ENCODE assay signal across 11 mouse cellular contexts in the genomic region with DNA sequence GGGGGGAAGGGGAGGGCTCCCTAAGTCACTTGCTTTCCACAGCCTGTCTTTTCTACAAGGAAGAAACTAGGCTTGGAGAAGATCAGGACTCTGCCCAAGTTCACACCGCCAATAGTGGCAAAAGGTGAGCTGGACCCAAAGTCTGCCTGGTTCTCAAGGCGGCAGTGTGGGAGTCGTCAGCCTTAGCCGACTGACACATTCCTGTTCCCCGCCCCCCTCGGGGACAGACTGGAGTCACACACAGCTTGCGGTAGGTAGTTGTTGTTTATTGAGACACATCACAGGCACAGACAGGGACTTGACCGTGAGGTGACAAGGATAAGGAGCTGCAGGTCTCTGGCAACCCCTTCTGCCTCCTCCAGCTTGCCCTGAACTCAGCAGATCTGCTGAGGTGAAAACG. TPM values are rescaled to one million over a fixed set of nuclear protein-coding genes. Genes with fewer than 3 reads are reported as not detected.
DNase-seq lines count a peak whose midpoint lies in the region; ATAC-seq and TF ChIP-seq lines count a peak whose summit lies in the region.
"Had no signal": no experiment of that assay in that cellular context is flagged by ENCODE, and none has a peak within 500 bp of the region (broad histone marks: within the 10 kb centered on the region; RNA-seq: fewer than 3 reads in every experiment).

No protein-coding gene starts in this region.

- no peaks in the 10 kb centered on the region for H3K9me3 ChIP-seq in forebrain, embryonic 13.5 days (replicated peaks)
- H3K9me3 ChIP-seq in forebrain, embryonic 15.5 days = no peaks in the 10 kb centered on the region
- H3K9me3 ChIP-seq in lung, embryonic 14.5 days (ENCODE audit: low read depth, low read length) = no peaks in the 10 kb centered on the region
- no peaks in the 10 kb centered on the region for H3K9me3 ChIP-seq in embryonic facial prominence, embryonic 10.5 days
- no peaks in the 10 kb centered on the region for H3K9me3 ChIP-seq in limb, embryonic 14.5 days (ENCODE audit: control insufficient read depth, low read length)

- no peak for ATAC-seq in forebrain, embryonic 13.5 days
- ATAC-seq in forebrain, embryonic 15.5 days (replicated peaks) = no peak
- ATAC-seq in lung, embryonic 14.5 days (ENCODE audit: insufficient read depth) = no peak
- no peak for ATAC-seq in limb, embryonic 14.5 days (ENCODE audit: low FRiP score, low read depth)

- TF ChIP-seq POLR2A in limb, embryonic 14.5 days (IDR thresholded peaks at IDR 0.05; ENCODE audit: borderline replicate concordance, extremely low read depth, insufficient read depth, insufficient read length) = no peak

- DNase-seq in lung, embryonic 14.5 days = no peak
- no peak for DNase-seq in lung, postnatal 14 days
- peak; percentile 21 for DNase-seq in embryonic facial prominence, embryonic 10.5 days (ENCODE audit: low spot score)
- no peak for DNase-seq in limb, embryonic 14.5 days (ENCODE audit: low spot score)
- DNase-seq in layer of hippocampus, adult 11-12 months (ENCODE audit: low spot score) = no peak
- no peak for DNase-seq in gastrocnemius, adult 8-10 months (ENCODE audit: low spot score in 2 of 2)
- DNase-seq: cerebellum, adult 9-11 months had no signal

- H3K9ac ChIP-seq in forebrain, embryonic 13.5 days = no peak overlapping the region
- no peak overlapping the region for H3K9ac ChIP-seq in forebrain, embryonic 15.5 days (replicated peaks)
- no peak overlapping the region for H3K9ac ChIP-seq in lung, embryonic 14.5 days
- H3K9ac ChIP-seq in limb, embryonic 14.5 days (ENCODE audit: low read depth, low read length, severe bottlenecking) = no peak overlapping the region

- no peak overlapping the region for H3K27ac ChIP-seq in forebrain, embryonic 13.5 days
- H3K27ac ChIP-seq in forebrain, embryonic 15.5 days (replicated peaks) = no peak overlapping the region
- no peak overlapping the region for H3K27ac ChIP-seq in lung, embryonic 14.5 days (ENCODE audit: low read depth)
- H3K27ac ChIP-seq in embryonic facial prominence, embryonic 10.5 days (replicated peaks) = no peak overlapping the region
- no peak overlapping the region for H3K27ac ChIP-seq in limb, embryonic 14.5 days (replicated peaks; ENCODE audit: low read depth, low read length)

- peaks cover 13% of the 10 kb centered on the region; the same call in 1 of the 2 replicates for H3K4me1 ChIP-seq in forebrain, embryonic 13.5 days
- peaks cover 7% of the 10 kb centered on the region for H3K4me1 ChIP-seq in forebrain, embryonic 15.5 days
- peaks cover 12% of the 10 kb centered on the region for H3K4me1 ChIP-seq in lung, embryonic 14.5 days (ENCODE audit: insufficient read depth)
- H3K4me1 ChIP-seq in embryonic facial prominence, embryonic 10.5 days = peaks cover 40% of the 10 kb centered on the region
- H3K4me1 ChIP-seq in limb, embryonic 14.5 days (ENCODE audit: control insufficient read depth, insufficient read depth, low read length) = peaks cover 5% of the 10 kb centered on the region; the same call in 1 of the 2 replicates

- H3K27me3 ChIP-seq in forebrain, embryonic 13.5 days = peaks cover 14% of the 10 kb centered on the region
- peaks cover 5% of the 10 kb centered on the region; the same call in 1 of the 2 replicates for H3K27me3 ChIP-seq in forebrain, embryonic 15.5 days
- H3K27me3 ChIP-seq in lung, embryonic 14.5 days (ENCODE audit: insufficient read depth, low read length) = peaks cover 10% of the 10 kb centered on the region; the same call in 1 of the 2 replicates
- peaks cover 46% of the 10 kb centered on the region for H3K27me3 ChIP-seq in embryonic facial prominence, embryonic 10.5 days (replicated peaks; ENCODE audit: low read depth, poor library complexity, severe bottlenecking)
- H3K27me3 ChIP-seq in limb, embryonic 14.5 days (ENCODE audit: control insufficient read depth, insufficient read depth, low read length) = peaks cover 13% of the 10 kb centered on the region; the same call in 1 of the 2 replicates

- peak overlapping the region; percentile 47; the same call in 1 of the 2 replicates for H3K4me2 ChIP-seq in forebrain, embryonic 13.5 days
- H3K4me2 ChIP-seq in forebrain, embryonic 15.5 days (replicated peaks) = no peak overlapping the region
- H3K4me2 ChIP-seq in lung, embryonic 14.5 days = peak overlapping the region; percentile 60
- 0 out of 2 replicates have a peak overlapping the region, but pooled peaks have one; percentile 42 for H3K4me2 ChIP-seq in limb, embryonic 14.5 days (replicated peaks; ENCODE audit: low read depth, low read length, severe bottlenecking)

- WGBS in forebrain, embryonic 13.5 days = 26% methylated on average over 9 of the region's 9 CpGs
- 31% methylated on average over 9 of the region's 9 CpGs for WGBS in forebrain, embryonic 15.5 days
- 7% methylated on average over 9 of the region's 9 CpGs for WGBS in lung, embryonic 14.5 days
- WGBS in embryonic facial prominence, embryonic 10.5 days = 15% methylated on average over 9 of the region's 9 CpGs
- WGBS in limb, embryonic 14.5 days = 14% methylated on average over 9 of the region's 9 CpGs

- no peaks in the 10 kb centered on the region for H3K36me3 ChIP-seq in forebrain, embryonic 13.5 days (ENCODE audit: poor library complexity, severe bottlenecking)
- no peaks in the 10 kb centered on the region for H3K36me3 ChIP-seq in forebrain, embryonic 15.5 days
- H3K36me3 ChIP-seq in lung, embryonic 14.5 days (ENCODE audit: insufficient read depth) = no peaks in the 10 kb centered on the region
- no peaks in the 10 kb centered on the region for H3K36me3 ChIP-seq in embryonic facial prominence, embryonic 10.5 days (replicated peaks)
- no peaks in the 10 kb centered on the region for H3K36me3 ChIP-seq in limb, embryonic 14.5 days (ENCODE audit: control insufficient read depth, insufficient read depth, low read length)

- TF ChIP-seq CTCF in lung, embryonic 14.5 days (IDR thresholded peaks at IDR 0.05; ENCODE audit: low read depth) = no peak

- H3K4me3 ChIP-seq in forebrain, embryonic 13.5 days = 0 out of 2 replicates have a peak overlapping the region, but pooled peaks have one; percentile 12
- no peak overlapping the region for H3K4me3 ChIP-seq in forebrain, embryonic 15.5 days
- H3K4me3 ChIP-seq in lung, embryonic 14.5 days (ENCODE audit: low read depth, low read length) = 0 out of 2 replicates have a peak overlapping the region, but pooled peaks have one; percentile 27
- H3K4me3 ChIP-seq in embryonic facial prominence, embryonic 10.5 days = peak overlapping the region; percentile 48
- no peak overlapping the region for H3K4me3 ChIP-seq in limb, embryonic 14.5 days (replicated peaks; ENCODE audit: low read length)

RNA-seq across cellular contexts. Expression of a gene that starts 4.6 kb away (rescaled TPM):
- polyA plus RNA-seq in forebrain, embryonic 13.5 days (2015; fragmentation: Nextera tagmentation; extraction: Ambion mirVana) = not detected in 2 replicates
- polyA plus RNA-seq in forebrain, embryonic 15.5 days (2015; fragmentation: Nextera tagmentation; extraction: Ambion mirVana) = 0.08 TPM in 1 of 2 replicates, not detected in the other
- polyA plus RNA-seq in lung, embryonic 14.5 days (2014; fragmentation: Nextera tagmentation; extraction: Ambion mirVana) = 0.97 and 1.3 TPM in 2 replicates
- not detected in 2 replicates for polyA plus RNA-seq in embryonic facial prominence, embryonic 10.5 days (2016; fragmentation: Nextera tagmentation; extraction: Ambion mirVana)
- polyA plus RNA-seq in limb, embryonic 14.5 days (2012; rRNA removed) = 27.0 and 51.0 TPM in 2 replicates
- polyA plus RNA-seq in limb, embryonic 14.5 days (2014; fragmentation: Nextera tagmentation; extraction: Ambion mirVana) = 180 and 268 TPM in 2 replicates
- total RNA-seq in gastrocnemius, adult 8-10 months (2022) = not detected
- total RNA-seq: layer of hippocampus, adult 18-20 months; megakaryocyte-erythroid progenitor cell, adult 5-6 weeks had no signal

RNA-seq across cellular contexts. Expression of a gene that starts 11.0 kb away (rescaled TPM):
- polyA plus RNA-seq in forebrain, embryonic 13.5 days (2015; fragmentation: Nextera tagmentation; extraction: Ambion mirVana) = 0.10 and 0.33 TPM in 2 replicates
- 0.10 and 0.23 TPM in 2 replicates for polyA plus RNA-seq in forebrain, embryonic 15.5 days (2015; fragmentation: Nextera tagmentation; extraction: Ambion mirVana)
- 0.20 and 0.22 TPM in 2 replicates for polyA plus RNA-seq in lung, embryonic 14.5 days (2014; fragmentation: Nextera tagmentation; extraction: Ambion mirVana)
- 0.20 and 0.49 TPM in 2 replicates for polyA plus RNA-seq in embryonic facial prominence, embryonic 10.5 days (2016; fragmentation: Nextera tagmentation; extraction: Ambion mirVana)
- polyA plus RNA-seq in limb, embryonic 14.5 days (2012; rRNA removed) = 0.18 and 0.23 TPM in 2 replicates
- polyA plus RNA-seq in limb, embryonic 14.5 days (2014; fragmentation: Nextera tagmentation; extraction: Ambion mirVana) = 0.29 and 0.51 TPM in 2 replicates
- not detected for total RNA-seq in gastrocnemius, adult 8-10 months (2022)
- total RNA-seq: megakaryocyte-erythroid progenitor cell, adult 5-6 weeks had no signal

RNA-seq across cellular contexts. Expression of a gene that starts 25.0 kb away (rescaled TPM):
- polyA plus RNA-seq in forebrain, embryonic 13.5 days (2015; fragmentation: Nextera tagmentation; extraction: Ambion mirVana) = not detected in 2 replicates
- not detected in 2 replicates for polyA plus RNA-seq in forebrain, embryonic 15.5 days (2015; fragmentation: Nextera tagmentation; extraction: Ambion mirVana)
- polyA plus RNA-seq in lung, embryonic 14.5 days (2014; fragmentation: Nextera tagmentation; extraction: Ambion mirVana) = 0.05 TPM in 2 replicates
- not detected in 2 replicates for polyA plus RNA-seq in embryonic facial prominence, embryonic 10.5 days (2016; fragmentation: Nextera tagmentation; extraction: Ambion mirVana)
- 0.04 and 0.09 TPM in 2 replicates for polyA plus RNA-seq in limb, embryonic 14.5 days (2012; rRNA removed)
- polyA plus RNA-seq in limb, embryonic 14.5 days (2014; fragmentation: Nextera tagmentation; extraction: Ambion mirVana) = 0.08 and 0.22 TPM in 2 replicates
- total RNA-seq in gastrocnemius, adult 8-10 months (2022) = not detected
- total RNA-seq: layer of hippocampus, adult 18-20 months; megakaryocyte-erythroid progenitor cell, adult 5-6 weeks had no signal

RNA-seq across cellular contexts. Expression of a gene that starts 36.4 kb away (rescaled TPM):
- not detected in 2 replicates for polyA plus RNA-seq in forebrain, embryonic 13.5 days (2015; fragmentation: Nextera tagmentation; extraction: Ambion mirVana)
- not detected in 2 replicates for polyA plus RNA-seq in forebrain, embryonic 15.5 days (2015; fragmentation: Nextera tagmentation; extraction: Ambion mirVana)
- not detected in 2 replicates for polyA plus RNA-seq in lung, embryonic 14.5 days (2014; fragmentation: Nextera tagmentation; extraction: Ambion mirVana)
- not detected in 2 replicates for polyA plus RNA-seq in embryonic facial prominence, embryonic 10.5 days (2016; fragmentation: Nextera tagmentation; extraction: Ambion mirVana)
- not detected in 2 replicates for polyA plus RNA-seq in limb, embryonic 14.5 days (2012; rRNA removed)
- 0.08 TPM in 1 of 2 replicates, not detected in the other for polyA plus RNA-seq in limb, embryonic 14.5 days (2014; fragmentation: Nextera tagmentation; extraction: Ambion mirVana)
- total RNA-seq in gastrocnemius, adult 8-10 months (2022) = not detected
- total RNA-seq: layer of hippocampus, adult 18-20 months; megakaryocyte-erythroid progenitor cell, adult 5-6 weeks had no signal

RNA-seq across cellular contexts. Expression of a gene that starts 59.6 kb away (rescaled TPM):
- 0.19 and 0.65 TPM in 2 replicates for polyA plus RNA-seq in forebrain, embryonic 13.5 days (2015; fragmentation: Nextera tagmentation; extraction: Ambion mirVana)
- polyA plus RNA-seq in forebrain, embryonic 15.5 days (2015; fragmentation: Nextera tagmentation; extraction: Ambion mirVana) = 0.47 and 1.2 TPM in 2 replicates
- polyA plus RNA-seq in lung, embryonic 14.5 days (2014; fragmentation: Nextera tagmentation; extraction: Ambion mirVana) = not detected in 2 replicates
- polyA plus RNA-seq in embryonic facial prominence, embryonic 10.5 days (2016; fragmentation: Nextera tagmentation; extraction: Ambion mirVana) = 0.06 TPM in 1 of 2 replicates, not detected in the other
- polyA plus RNA-seq in limb, embryonic 14.5 days (2012; rRNA removed) = 10.0 and 19.9 TPM in 2 replicates
- polyA plus RNA-seq in limb, embryonic 14.5 days (2014; fragmentation: Nextera tagmentation; extraction: Ambion mirVana) = 16.4 and 32.8 TPM in 2 replicates
- not detected for total RNA-seq in gastrocnemius, adult 8-10 months (2022)
- total RNA-seq: megakaryocyte-erythroid progenitor cell, adult 5-6 weeks had no signal

Comparison
In these comparisons a context has a peak if more than half of its experiments do, and no peak if none do; other contexts are left out.
1. H3K4me3 ChIP-seq: peak in forebrain, embryonic 13.5 days (single experiment), lung, embryonic 14.5 days (single experiment) and embryonic facial prominence, embryonic 10.5 days (single experiment); none in forebrain, embryonic 15.5 days (single experiment) and limb, embryonic 14.5 days (single experiment).
2. RNA of a gene that starts 4.6 kb away (polyA plus RNA-seq): 27.0 to 268 TPM in limb, embryonic 14.5 days; 0.97 to 1.3 TPM in lung, embryonic 14.5 days, 0.08 TPM in forebrain, embryonic 15.5 days, not detected in forebrain, embryonic 13.5 days and not detected in embryonic facial prominence, embryonic 10.5 days; every median in the first group is over 10 times any median in the second.